Mouse (Mus musculus): ENCODE results near the gene Gtf2f2. TPM values are rescaled to one million over a fixed set of nuclear protein-coding genes. Genes with fewer than 3 reads are reported as not detected.
"Not testable (repeated sequence)": the region's sequence is repeated elsewhere in the genome, so short reads cannot be mapped to it uniquely, and the experiment has no call there.

Gtf2f2 gene
- polyA plus RNA-seq, 1 experiment from 2014 or later: 36.0 TPM

- Histone ChIP-seq H3K9ac (replicated peaks; ENCODE audit: low read depth, low read length) (no peak within 1 kb of the TSS), H3K4me2 (replicated peaks; ENCODE audit: low read depth, low read length) (no peak within 1 kb of the TSS), H3K9me3 (ENCODE audit: control insufficient read depth, low read depth, low read length) (no peaks in the 10 kb centered on the region), H3K36me3 (ENCODE audit: control insufficient read depth, insufficient read depth, low read length) (no peaks in the 10 kb centered on the region), H3K27ac (ENCODE audit: low read length) (no peak within 1 kb of the TSS), H3K27me3 (ENCODE audit: control insufficient read depth, insufficient read depth, low read length) (no peaks in the 10 kb centered on the region), H3K4me3 (ENCODE audit: low read depth, low read length) (no peak within 1 kb of the TSS), H3K4me1 (ENCODE audit: control insufficient read depth, insufficient read depth, low read length) (no peaks in the 10 kb centered on the region)
- no peak for ATAC-seq (ENCODE audit: insufficient number of reproducible peaks, insufficient read depth, low FRiP score, low read depth)
- 87% methylated on average over 7 of the region's 7 CpGs for WGBS
These were observed 55.9 kb downstream of the Gtf2f2 start, which contains the start of gene Kctd4 for GRCm38 (mm10) chr14:75954766-75955165. Gene Kctd4, plus strand, starts transcription at chr14:75955009.

- no peak overlapping the region for H3K4me2 ChIP-seq (replicated peaks; ENCODE audit: low read depth, low read length)
- 49% methylated on average over 2 of the region's 2 CpGs for WGBS
- no peaks in the 10 kb centered on the region for H3K36me3 ChIP-seq (ENCODE audit: control insufficient read depth, insufficient read depth, low read length)
- H3K9ac ChIP-seq (replicated peaks; ENCODE audit: low read depth, low read length): no peak overlapping the region
- no peaks in the 10 kb centered on the region for H3K4me1 ChIP-seq (ENCODE audit: control insufficient read depth, insufficient read depth, low read length)
- H3K4me3 ChIP-seq (ENCODE audit: low read depth, low read length): no peak overlapping the region
- no peak for ATAC-seq (ENCODE audit: insufficient number of reproducible peaks, insufficient read depth, low FRiP score, low read depth)
- H3K27ac ChIP-seq (ENCODE audit: low read length): no peak overlapping the region
- no peaks in the 10 kb centered on the region for H3K27me3 ChIP-seq (ENCODE audit: control insufficient read depth, insufficient read depth, low read length)
- no peaks in the 10 kb centered on the region for H3K9me3 ChIP-seq (ENCODE audit: control insufficient read depth, low read depth, low read length)
These were observed 57.7 kb downstream of the Gtf2f2 start for GRCm38 (mm10) chr14:75953011-75953410.

- H3K4me2 ChIP-seq (replicated peaks; ENCODE audit: low read depth, low read length): no peak overlapping the region
- H3K27ac ChIP-seq (ENCODE audit: low read length): no peak overlapping the region
- no peaks in the 10 kb centered on the region for H3K36me3 ChIP-seq (ENCODE audit: control insufficient read depth, insufficient read depth, low read length)
- no peaks in the 10 kb centered on the region for H3K27me3 ChIP-seq (ENCODE audit: control insufficient read depth, insufficient read depth, low read length)
- H3K4me3 ChIP-seq (ENCODE audit: low read depth, low read length): no peak overlapping the region
- H3K9me3 ChIP-seq (ENCODE audit: control insufficient read depth, low read depth, low read length): no peaks in the 10 kb centered on the region
- ATAC-seq (ENCODE audit: insufficient number of reproducible peaks, insufficient read depth, low FRiP score, low read depth): no peak
- 70% methylated on average over 3 of the region's 3 CpGs for WGBS
- no peak overlapping the region for H3K9ac ChIP-seq (replicated peaks; ENCODE audit: low read depth, low read length)
- no peaks in the 10 kb centered on the region for H3K4me1 ChIP-seq (ENCODE audit: control insufficient read depth, insufficient read depth, low read length)
These were observed 63.0 kb downstream of the Gtf2f2 start for GRCm38 (mm10) chr14:75947674-75948073.

- no peaks in the 10 kb centered on the region for H3K27me3 ChIP-seq (ENCODE audit: control insufficient read depth, insufficient read depth, low read length)
- H3K9ac ChIP-seq (replicated peaks; ENCODE audit: low read depth, low read length): no peak overlapping the region
- no peaks in the 10 kb centered on the region for H3K9me3 ChIP-seq (ENCODE audit: control insufficient read depth, low read depth, low read length)
- H3K4me2 ChIP-seq (replicated peaks; ENCODE audit: low read depth, low read length): no peak overlapping the region
- H3K4me1 ChIP-seq (ENCODE audit: control insufficient read depth, insufficient read depth, low read length): no peaks in the 10 kb centered on the region
- no peaks in the 10 kb centered on the region for H3K36me3 ChIP-seq (ENCODE audit: control insufficient read depth, insufficient read depth, low read length)
- 90% methylated on average over 3 of the region's 3 CpGs for WGBS
- no peak overlapping the region for H3K4me3 ChIP-seq (ENCODE audit: low read depth, low read length)
- H3K27ac ChIP-seq (ENCODE audit: low read length): no peak overlapping the region
- ATAC-seq (ENCODE audit: insufficient number of reproducible peaks, insufficient read depth, low FRiP score, low read depth): no peak
These were observed 68.3 kb downstream of the Gtf2f2 start for GRCm38 (mm10) chr14:75942365-75942764.

GRCm38 (mm10) chr14:75941500-75941899, 69.2 kb downstream of the Gtf2f2 start:
- H3K4me2 ChIP-seq (replicated peaks; ENCODE audit: low read depth, low read length): no peak overlapping the region
- no peaks in the 10 kb centered on the region for H3K4me1 ChIP-seq (ENCODE audit: control insufficient read depth, insufficient read depth, low read length)
- H3K4me3 ChIP-seq (ENCODE audit: low read depth, low read length): no peak overlapping the region
- H3K9me3 ChIP-seq (ENCODE audit: control insufficient read depth, low read depth, low read length): no peaks in the 10 kb centered on the region
- H3K27me3 ChIP-seq (ENCODE audit: control insufficient read depth, insufficient read depth, low read length): no peaks in the 10 kb centered on the region
- no peaks in the 10 kb centered on the region for H3K36me3 ChIP-seq (ENCODE audit: control insufficient read depth, insufficient read depth, low read length)
- no peak for ATAC-seq (ENCODE audit: insufficient number of reproducible peaks, insufficient read depth, low FRiP score, low read depth)
- no peak overlapping the region for H3K9ac ChIP-seq (replicated peaks; ENCODE audit: low read depth, low read length)
- H3K27ac ChIP-seq (ENCODE audit: low read length): no peak overlapping the region
- WGBS: 98% methylated on average over 1 of the region's 1 CpGs

DNA sequence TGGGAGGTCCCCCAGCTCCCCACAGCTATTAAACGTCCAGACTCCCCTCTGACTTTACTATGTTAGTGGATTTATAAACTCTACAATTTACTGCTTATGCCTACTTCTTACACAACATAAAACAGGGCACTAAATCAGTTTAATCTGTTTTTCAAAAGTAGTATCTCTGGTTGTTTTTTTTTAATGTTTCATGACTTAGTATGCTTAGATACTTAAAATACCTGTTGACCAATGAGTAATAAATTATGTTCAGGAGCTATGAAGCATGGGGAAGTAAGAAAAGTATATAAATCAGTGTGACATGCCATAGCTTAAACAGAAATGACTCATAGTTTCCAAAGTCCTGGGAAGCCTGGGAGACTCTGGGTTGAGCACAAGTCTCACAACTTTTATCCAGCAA, 73.0 kb downstream of the Gtf2f2 start:
- no peaks in the 10 kb centered on the region for H3K36me3 ChIP-seq (ENCODE audit: control insufficient read depth, insufficient read depth, low read length)
- no peak overlapping the region for H3K27ac ChIP-seq (ENCODE audit: low read length)
- H3K4me1 ChIP-seq (ENCODE audit: control insufficient read depth, insufficient read depth, low read length): no peaks in the 10 kb centered on the region
- H3K9me3 ChIP-seq (ENCODE audit: control insufficient read depth, low read depth, low read length): no peaks in the 10 kb centered on the region
- 29% methylated on average over 1 of the region's 1 CpGs for WGBS
- H3K4me2 ChIP-seq (replicated peaks; ENCODE audit: low read depth, low read length): no peak overlapping the region
- ATAC-seq (ENCODE audit: insufficient number of reproducible peaks, insufficient read depth, low FRiP score, low read depth): no peak
- no peak overlapping the region for H3K9ac ChIP-seq (replicated peaks; ENCODE audit: low read depth, low read length)
- no peaks in the 10 kb centered on the region for H3K27me3 ChIP-seq (ENCODE audit: control insufficient read depth, insufficient read depth, low read length)
- H3K4me3 ChIP-seq (ENCODE audit: low read depth, low read length): no peak overlapping the region

DNA sequence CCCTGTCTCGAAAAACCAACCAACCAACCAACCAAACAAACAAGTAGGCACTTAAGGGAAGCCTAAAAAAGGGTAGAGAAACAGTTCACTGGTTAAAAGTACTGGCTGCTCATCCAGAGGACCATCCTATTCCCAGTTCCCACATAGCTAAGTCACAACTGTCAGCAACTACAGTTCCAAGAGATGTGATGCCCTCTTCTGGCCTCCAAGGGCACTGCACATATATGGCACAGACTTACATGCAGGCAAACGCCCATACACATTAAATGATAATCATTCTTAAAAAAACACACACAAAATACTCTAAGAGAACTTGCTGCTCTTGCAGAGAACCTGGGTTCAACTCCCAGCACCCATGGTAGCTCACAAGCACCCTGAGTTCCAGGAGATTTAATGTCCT, 76.3 kb downstream of the Gtf2f2 start:
- H3K4me1 ChIP-seq (ENCODE audit: control insufficient read depth, insufficient read depth, low read length): no peaks in the 10 kb centered on the region
- H3K27ac ChIP-seq (ENCODE audit: low read length): no peak overlapping the region
- no peak overlapping the region for H3K9ac ChIP-seq (replicated peaks; ENCODE audit: low read depth, low read length)
- H3K36me3 ChIP-seq (ENCODE audit: control insufficient read depth, insufficient read depth, low read length): no peaks in the 10 kb centered on the region
- WGBS: 92% methylated on average over 2 of the region's 2 CpGs
- no peak for ATAC-seq (ENCODE audit: insufficient number of reproducible peaks, insufficient read depth, low FRiP score, low read depth)
- H3K4me2 ChIP-seq (replicated peaks; ENCODE audit: low read depth, low read length): no peak overlapping the region
- no peaks in the 10 kb centered on the region for H3K9me3 ChIP-seq (ENCODE audit: control insufficient read depth, low read depth, low read length)
- H3K4me3 ChIP-seq (ENCODE audit: low read depth, low read length): no peak overlapping the region
- no peaks in the 10 kb centered on the region for H3K27me3 ChIP-seq (ENCODE audit: control insufficient read depth, insufficient read depth, low read length)

GRCm38 (mm10) chr14:75931266-75931665, 79.4 kb downstream of the Gtf2f2 start:
- H3K27me3 ChIP-seq (ENCODE audit: control insufficient read depth, insufficient read depth, low read length): no peaks in the 10 kb centered on the region
- H3K4me2 ChIP-seq (replicated peaks; ENCODE audit: low read depth, low read length): no peak overlapping the region
- no peak overlapping the region for H3K4me3 ChIP-seq (ENCODE audit: low read depth, low read length)
- H3K9me3 ChIP-seq (ENCODE audit: control insufficient read depth, low read depth, low read length): no peaks in the 10 kb centered on the region
- no peak for ATAC-seq (ENCODE audit: insufficient number of reproducible peaks, insufficient read depth, low FRiP score, low read depth)
- H3K36me3 ChIP-seq (ENCODE audit: control insufficient read depth, insufficient read depth, low read length): no peaks in the 10 kb centered on the region; the same call in 1 of the 2 replicates
- H3K9ac ChIP-seq (replicated peaks; ENCODE audit: low read depth, low read length): no peak overlapping the region
- H3K4me1 ChIP-seq (ENCODE audit: control insufficient read depth, insufficient read depth, low read length): no peaks in the 10 kb centered on the region
- WGBS: 95% methylated on average over 23 of the region's 23 CpGs
- H3K27ac ChIP-seq (ENCODE audit: low read length): no peak overlapping the region

GRCm38 (mm10) chr14:75929713-75930112, 81.0 kb downstream of the Gtf2f2 start:
- ATAC-seq (ENCODE audit: insufficient number of reproducible peaks, insufficient read depth, low FRiP score, low read depth); H3K9me3 ChIP-seq (ENCODE audit: control insufficient read depth, low read depth, low read length); H3K4me2 ChIP-seq (replicated peaks; ENCODE audit: low read depth, low read length); H3K4me1 ChIP-seq (ENCODE audit: control insufficient read depth, insufficient read depth, low read length); H3K27ac ChIP-seq (ENCODE audit: low read length); H3K36me3 ChIP-seq (ENCODE audit: control insufficient read depth, insufficient read depth, low read length); H3K4me3 ChIP-seq (ENCODE audit: low read depth, low read length); H3K9ac ChIP-seq (replicated peaks; ENCODE audit: low read depth, low read length); H3K27me3 ChIP-seq (ENCODE audit: control insufficient read depth, insufficient read depth, low read length): not testable (repeated sequence)
- 95% methylated on average over 8 of the region's 8 CpGs for whole genome bisulfite sequencing
